Mouse (Mus musculus): ENCODE data around the gene Ptpn3.

DNA sequence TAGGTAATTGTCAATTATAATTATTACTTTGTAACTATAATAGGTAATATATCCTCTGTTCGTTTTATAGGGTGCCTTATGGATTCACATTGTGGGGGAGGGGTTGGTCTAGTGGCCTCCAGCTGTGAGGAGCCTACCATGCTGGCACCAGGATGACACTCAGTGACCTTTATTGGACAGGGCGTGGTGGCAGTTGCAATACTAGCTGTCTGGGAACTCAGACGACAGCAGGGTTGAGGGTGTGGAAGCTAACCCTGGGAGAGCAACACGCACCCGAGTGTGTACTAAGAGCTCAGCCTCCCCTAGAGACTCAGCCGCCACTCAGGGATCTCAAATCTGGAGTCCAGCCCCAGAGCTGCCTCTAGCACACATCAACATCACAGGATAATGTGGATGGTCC is 62.5 kb downstream of the Ptpn3 start:
- TF ChIP-seq JUND (conservative IDR thresholded peaks at IDR 0.05; ENCODE audit: low read depth, low read length) (no peak), HCFC1 (IDR thresholded peaks at IDR 0.05; ENCODE audit: low read depth, low read length) (no peak)
